Mouse (Mus musculus): ENCODE results near the gene Casp14. TPM values are rescaled to one million over a fixed set of nuclear protein-coding genes. Genes with fewer than 3 reads are reported as not detected.

The Casp14 gene
- not detected for polyA plus RNA-seq (2017; shearing (Covaris generic))

DNA sequence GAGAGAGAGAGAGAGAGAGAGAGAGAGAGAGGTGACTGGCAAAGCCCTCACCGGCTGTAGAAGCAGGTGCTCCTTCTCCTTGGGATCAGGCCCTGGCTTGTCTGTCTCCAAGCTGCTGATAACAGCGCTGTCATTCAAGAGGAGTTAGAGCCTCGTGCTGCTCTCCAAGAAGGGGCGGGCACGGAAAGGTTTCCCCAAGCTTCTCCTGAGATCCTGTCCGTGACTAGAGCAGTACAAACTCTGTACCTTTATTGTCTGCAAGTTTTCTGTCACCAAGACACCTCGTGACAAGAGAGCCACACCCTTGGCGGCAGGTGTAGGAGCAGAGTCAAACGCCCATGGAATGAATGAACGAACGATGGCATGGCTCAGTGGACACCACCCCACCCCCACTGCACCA is at the start of gene Casp14:
Gene Casp14 (minus strand): TSS at position 239 of the 400 bp plus-strand sequence.

DNA sequence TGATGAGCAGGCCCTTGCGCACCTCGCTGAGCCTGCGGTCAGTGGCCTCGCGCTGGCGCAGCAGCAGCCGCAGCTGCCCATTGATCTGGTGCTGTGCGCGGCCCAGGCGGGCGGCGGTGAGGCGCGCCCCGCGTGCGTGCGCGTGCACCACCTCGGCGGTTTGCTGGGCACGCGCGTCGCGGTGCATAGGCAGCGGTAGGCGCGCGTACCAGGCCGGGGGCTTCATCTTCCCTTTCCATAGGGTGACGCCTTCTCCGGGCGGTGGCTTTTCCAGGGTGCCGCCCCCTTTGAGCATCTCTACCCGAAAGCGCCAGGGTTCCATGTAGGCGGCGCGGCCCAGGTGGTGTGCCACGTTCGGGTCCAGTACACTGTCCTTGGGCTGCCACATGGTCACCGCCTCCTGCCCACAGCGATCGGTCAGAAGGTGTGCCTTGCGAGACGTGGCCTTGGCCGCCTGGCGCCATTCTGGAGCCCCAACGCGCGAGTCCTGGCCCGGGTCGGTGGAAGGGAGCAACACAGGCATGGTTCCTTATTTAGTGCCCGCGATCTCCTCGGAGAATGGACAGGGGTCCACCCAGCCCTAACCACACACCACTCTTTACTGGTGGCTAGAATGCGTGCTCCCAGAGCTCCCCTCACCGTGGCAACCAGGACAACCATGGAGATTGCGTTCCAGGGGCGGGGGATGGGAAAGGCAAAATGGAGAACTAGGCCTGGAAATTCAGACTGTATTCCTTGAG is 34.5 kb upstream of the Casp14 start, which contains the start of gene Ccdc105:
Gene Ccdc105 (minus strand): TSS at position 614 of the 740 bp plus-strand sequence.

Other genes starting within 250 kb of the Casp14 start
- gene Olfr1358, start 200.9 kb downstream of the Casp14 start, polyA plus RNA-seq (2017; shearing (Covaris generic)) = not detected
- 10 to 100 TPM; 77.6 to 97.5 TPM for gene Ilvbl, start 143.9 kb downstream of the Casp14 start, polyA plus RNA-seq (2017; shearing (Covaris generic))
- gene Syde1, start 126.3 kb downstream of the Casp14 start, polyA plus RNA-seq (2017; shearing (Covaris generic)) = under 1 TPM; 0.08 to 0.21 TPM
- not detected for gene Olfr1357, start 100.2 kb downstream of the Casp14 start, polyA plus RNA-seq (2017; shearing (Covaris generic))
- not detected for gene Ccdc105, start 34.8 kb upstream of the Casp14 start, polyA plus RNA-seq (2017; shearing (Covaris generic))
- under 1 TPM in 1 of 2 experiments, not detected in 1; 0.18 TPM for gene Slc1a6, start 62.2 kb upstream of the Casp14 start, polyA plus RNA-seq (2017; shearing (Covaris generic))
- gene Olfr1356, start 133.9 kb upstream of the Casp14 start, polyA plus RNA-seq (2017; shearing (Covaris generic)) = not detected
- not detected for gene Olfr1355, start 157.2 kb upstream of the Casp14 start, polyA plus RNA-seq (2017; shearing (Covaris generic))
- gene Olfr1354, start 194.9 kb upstream of the Casp14 start, polyA plus RNA-seq (2017; shearing (Covaris generic)) = not detected
- not detected for gene Olfr8, start 232.3 kb upstream of the Casp14 start, polyA plus RNA-seq (2017; shearing (Covaris generic))
- gene Olfr1353, start 245.0 kb upstream of the Casp14 start, polyA plus RNA-seq (2017; shearing (Covaris generic)) = not detected